Mouse (Mus musculus) monocyte, adult 59 days (primary cell): ENCODE results near the gene Hpdl. TPM values are rescaled to one million over a fixed set of nuclear protein-coding genes. Genes with fewer than 3 reads are reported as not detected.

ENCODE experiments used
- total RNA-seq, 2 experiments: library from RNA; stranded (reverse); gene quantifications; one replicate each; pipeline ENCODE4 v1.2.4; 2023

Gene Hpdl
- not detected for total RNA-seq

GRCm38 (mm10) chr4:116821694-116822016 is at the start of gene Hpdl:
Gene Hpdl, minus strand, starts transcription at chr4:116821707.

GRCm38 (mm10) chr4:116807197-116808129 is 14.0 kb downstream of the Hpdl start, which contains the start of the genes Toe1 and Mutyh:
Gene Toe1, minus strand, starts transcription at chr4:116807640.
Gene Mutyh, plus strand, starts transcription at chr4:116807723.

Other genes with a start within 250 kb of the Hpdl start
- gene Ccdc17, start 225.1 kb downstream of the Hpdl start, total RNA-seq = 1 to 10 TPM; 7.9 to 8.1 TPM
- 10 to 100 TPM; 26.8 to 31.5 TPM for gene Nasp, start 193.8 kb downstream of the Hpdl start, total RNA-seq
- 100 to 1,000 TPM; 454 to 549 TPM for gene Akr1a1, start 170.0 kb downstream of the Hpdl start, total RNA-seq
- 100 to 1,000 TPM; 290 to 366 TPM for gene Prdx1, start 136.2 kb downstream of the Hpdl start, total RNA-seq
- gene Mmachc, start 113.3 kb downstream of the Hpdl start, total RNA-seq = 1 to 10 TPM; 2.5 to 4.1 TPM
- gene Ccdc163, start 113.2 kb downstream of the Hpdl start, total RNA-seq = 10 to 100 TPM; 12.4 to 19.0 TPM
- 10 to 100 TPM in 1 of 2 experiments, 1 to 10 TPM in 1; 9.7 to 11.5 TPM for gene Tesk2, start 100.8 kb downstream of the Hpdl start, total RNA-seq
- gene Toe1, start 14.1 kb downstream of the Hpdl start, total RNA-seq = 10 to 100 TPM; 21.5 to 23.0 TPM
- gene Mutyh, start 14.0 kb downstream of the Hpdl start, total RNA-seq = 1 to 10 TPM; 3.3 to 3.6 TPM
- not detected for gene Zswim5, start 55.7 kb upstream of the Hpdl start, total RNA-seq
- gene Urod, start 172.7 kb upstream of the Hpdl start, total RNA-seq = 10 to 100 TPM; 34.6 to 42.8 TPM
- gene Hectd3, start 173.6 kb upstream of the Hpdl start, total RNA-seq = 10 to 100 TPM; 34.5 to 41.7 TPM
- 10 to 100 TPM; 10.2 to 18.6 TPM for gene Eif2b3, start 197.7 kb upstream of the Hpdl start, total RNA-seq